Mouse (Mus musculus) adipocyte (in vitro differentiated cells): Measurements from ENCODE around the gene Primpol.
"Not testable (repeated sequence)": the region's sequence is repeated elsewhere in the genome, so short reads cannot be mapped to it uniquely, and the experiment has no call there.

Source experiments
- DNase-seq: peaks from one replicate; pipeline ENCODE4 v3.0.0-alpha.2; 2016; ENCODE audit warnings: low spot score

Gene Primpol

GRCm38 (mm10) chr8:46603587-46603986, 13.4 kb downstream of the Primpol start:
- no peak for DNase-seq

- no peak for DNase-seq
Measured at GRCm38 (mm10) chr8:46600959-46601707, 15.9 kb downstream of the Primpol start.

- DNase-seq: no peak
Measured at GRCm38 (mm10) chr8:46599314-46599904, 17.6 kb downstream of the Primpol start.

GRCm38 (mm10) chr8:46598753-46599152, 18.3 kb downstream of the Primpol start:
- DNase-seq: no peak

- DNase-seq: no peak
Measured at GRCm38 (mm10) chr8:46598114-46598513, 18.9 kb downstream of the Primpol start.

- no peak for DNase-seq
Measured at GRCm38 (mm10) chr8:46597411-46597810, 19.6 kb downstream of the Primpol start.

GRCm38 (mm10) chr8:46596530-46596929, 20.5 kb downstream of the Primpol start:
- no peak for DNase-seq

GRCm38 (mm10) chr8:46595593-46595992, 21.4 kb downstream of the Primpol start:
- DNase-seq: peak; percentile 39

- DNase-seq: no peak
Measured at GRCm38 (mm10) chr8:46593772-46594171, 23.2 kb downstream of the Primpol start.

- no peak for DNase-seq
Measured at GRCm38 (mm10) chr8:46593067-46593466, 23.9 kb downstream of the Primpol start.

GRCm38 (mm10) chr8:46588663-46589062, 28.3 kb downstream of the Primpol start:
- DNase-seq: no peak

GRCm38 (mm10) chr8:46587911-46588310, 29.1 kb downstream of the Primpol start:
- DNase-seq: no peak

- DNase-seq: peak; percentile 62
Measured at GRCm38 (mm10) chr8:46585576-46585975, 31.4 kb downstream of the Primpol start.

- not testable (repeated sequence) for DNase-seq
Measured at GRCm38 (mm10) chr8:46584328-46584727, 32.7 kb downstream of the Primpol start.

GRCm38 (mm10) chr8:46578794-46579193, 38.2 kb downstream of the Primpol start:
- no peak for DNase-seq

GRCm38 (mm10) chr8:46573964-46574363, 43.0 kb downstream of the Primpol start:
- DNase-seq: no peak

- DNase-seq: no peak
Measured at GRCm38 (mm10) chr8:46573446-46573845, 43.6 kb downstream of the Primpol start.

- DNase-seq: no peak
Measured at GRCm38 (mm10) chr8:46570673-46571072, 46.3 kb downstream of the Primpol start.

- DNase-seq: no peak
Measured at GRCm38 (mm10) chr8:46569659-46570441, 47.2 kb downstream of the Primpol start.

- no peak for DNase-seq
Measured at GRCm38 (mm10) chr8:46568942-46569341, 48.1 kb downstream of the Primpol start.

GRCm38 (mm10) chr8:46567946-46568345, 49.1 kb downstream of the Primpol start:
- DNase-seq: no peak

GRCm38 (mm10) chr8:46566914-46567529, 50.0 kb downstream of the Primpol start:
- no peak for DNase-seq
